Comparison of ENCODE assay signal across 8 mouse cellular contexts in the genomic region with DNA sequence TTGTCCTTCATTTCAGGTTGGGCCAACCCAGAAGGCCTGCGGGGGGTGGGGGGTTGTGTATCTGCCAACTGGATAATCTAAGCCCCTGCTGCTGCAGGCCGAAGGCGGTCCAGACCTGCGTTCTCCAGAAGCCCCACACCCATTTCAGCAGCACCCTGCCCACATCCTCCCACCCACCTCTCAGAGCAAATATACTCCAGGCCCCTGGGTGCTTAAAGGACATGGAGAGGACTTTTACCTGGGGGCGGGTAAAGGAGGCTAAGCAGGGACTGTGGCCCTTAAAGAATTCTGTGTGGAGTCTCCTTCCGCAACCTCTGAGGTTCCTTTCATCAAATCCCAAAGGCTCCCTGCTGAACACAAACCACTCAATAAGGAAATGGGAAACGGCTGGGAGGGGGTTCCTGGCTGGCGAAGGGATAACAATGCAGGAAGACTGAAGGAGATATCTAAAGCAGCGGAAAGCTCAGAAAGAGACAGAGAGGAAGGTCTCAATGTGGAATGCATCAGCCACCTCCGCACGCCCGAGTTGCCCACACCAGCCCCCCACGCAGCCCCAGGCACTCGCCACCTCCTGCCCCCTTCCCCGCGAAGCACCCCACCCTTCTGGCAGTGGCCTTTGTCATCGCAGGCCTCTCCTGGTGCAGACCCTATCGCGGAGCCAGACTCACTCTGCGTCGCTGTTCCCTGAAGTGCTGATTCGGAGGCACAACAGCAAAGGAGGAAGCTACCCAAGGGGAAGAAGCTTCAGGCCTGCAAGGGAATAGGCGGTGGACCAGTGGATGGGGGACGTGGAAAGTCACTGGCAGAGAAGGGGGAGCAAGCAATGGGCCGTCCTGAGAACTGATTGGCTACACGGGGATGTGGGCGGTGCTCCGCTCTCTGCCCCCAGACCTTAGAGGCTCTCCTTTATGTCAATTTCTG. TPM values are rescaled to one million over a fixed set of nuclear protein-coding genes. Genes with fewer than 3 reads are reported as not detected.
DNase-seq lines count a peak whose midpoint lies in the region; TF ChIP-seq lines count a peak whose summit lies in the region.

A gene (minus strand): TSS at position 798 of the 921 bp plus-strand sequence.

- intact Hi-C loops in gastrocnemius, postnatal 14 days (cut with DNase I; ENCODE audit: low total_unique reads), result no loop called here
- intact Hi-C loops in left cerebral cortex, adult 2 months (cut with DNase I), result loop anchor here (2.0 to 5.0 kb wide), 2 partner anchors 17 to 153 kb away; no protein-coding TSS in a partner anchor

- H3K27ac ChIP-seq in left cerebral cortex, adult 2 months, result peak within 1 kb of the TSS; percentile 95

- H3K4me3 ChIP-seq in left cerebral cortex, adult 2 months, result peak within 1 kb of the TSS; percentile 74

- no peak for TF ChIP-seq CTCF in left cerebral cortex, adult 2 months (IDR thresholded peaks at IDR 0.05)

- DNase-seq in adrenal gland, adult 18-20 months (ENCODE audit: low spot score in 2 of 2), result peak; percentile 66 to 72
- peak; percentile 91 for DNase-seq in embryo, embryonic 10.5 days (ENCODE audit: low spot score)
- DNase-seq in gastrocnemius, postnatal 14 days, result peak; percentile 83
- peak; percentile 69 for DNase-seq in hindlimb bud, embryonic 11.5 days (ENCODE audit: extremely low spot score, low read depth, low spot score)
- DNase-seq in left cerebral cortex, adult 2 months (ENCODE audit: extremely low spot score in 1 of 2, low spot score in 2 of 2), result peak; percentile 81 to 87
- DNase-seq in lung, postnatal 25 days (ENCODE audit: low spot score), result peak; percentile 68
- peak; percentile 82 for DNase-seq in right cerebral cortex, postnatal 14 days
- DNase-seq in spleen, adult 12 weeks (ENCODE audit: low spot score), result no peak

RNA-seq across cellular contexts. Expression of the gene that starts here (rescaled TPM):
- 100 to 1,000 TPM in 1 of 2 experiments, 10 to 100 TPM in 1; 75.1 to 107 TPM for total RNA-seq in adrenal gland, adult 18-20 months (2021)
- 10 to 100 TPM; 11.2 to 15.0 TPM for total RNA-seq in gastrocnemius, postnatal 14 days (2021)
- total RNA-seq in left cerebral cortex, adult 2 months (2021), result 100 to 1,000 TPM; 231 to 242 TPM

Comparison
In these comparisons a context has a peak if more than half of its experiments do, and no peak if none do; other contexts are left out.
1. RNA of the gene that starts here (total RNA-seq): 231 to 242 TPM in left cerebral cortex, adult 2 months and 75.1 to 107 TPM in adrenal gland, adult 18-20 months; 11.2 to 15.0 TPM in gastrocnemius, postnatal 14 days; every median in the first group is over 4 times any median in the second.